Mouse (Mus musculus) ES-Bruce4 (cell line): Measurements from ENCODE around the gene Zfp422. TPM values are rescaled to one million over a fixed set of nuclear protein-coding genes. Genes with fewer than 3 reads are reported as not detected.
A peak's percentile ranks its signal among the peaks of the same experiment; 100 is the strongest.

Source experiments
- H3K27ac ChIP-seq: 2 replicates; pipeline ENCODE4 v1.5.1; 2012; ENCODE audit warnings: low read length, inconsistent platforms; ENCODE audit not compliant: insufficient read depth
- H3K27me3 ChIP-seq: 2 replicates; pipeline ENCODE4 v1.6.1; 2012; ENCODE audit warnings: mild to moderate bottlenecking, low read length, inconsistent platforms; ENCODE audit not compliant: control insufficient read depth, poor library complexity, insufficient read depth, severe bottlenecking
- H3K36me3 ChIP-seq: 2 replicates; pipeline ENCODE4 v1.6.1; 2012; ENCODE audit warnings: inconsistent platforms, mild to moderate bottlenecking, low read length, moderate library complexity; ENCODE audit not compliant: control insufficient read depth, poor library complexity, insufficient read depth, severe bottlenecking
- H3K4me1 ChIP-seq: one replicate; pipeline ENCODE4 v1.8.1; 2011; ENCODE audit warnings: low read length; ENCODE audit not compliant: control insufficient read depth, insufficient read depth
- H3K4me3 ChIP-seq: 2 replicates; pipeline ENCODE4 v1.5.1; 2011; ENCODE audit warnings: low read depth, mild to moderate bottlenecking, low read length
- H3K9ac ChIP-seq: 2 replicates; pipeline ENCODE4 v1.6.1; 2012; ENCODE audit warnings: low read depth, mild to moderate bottlenecking, inconsistent platforms; ENCODE audit not compliant: poor library complexity, severe bottlenecking
- H3K9me3 ChIP-seq: replicated peaks from 2 replicates; pipeline ENCODE4 v1.6.1; 2012; ENCODE audit warnings: mild to moderate bottlenecking, low read length, inconsistent platforms; ENCODE audit not compliant: control insufficient read depth, poor library complexity, insufficient read depth, severe bottlenecking
- CTCF ChIP-seq: IDR thresholded peaks from one replicate; pipeline ENCODE4 v1.8.1; 2011; ENCODE audit warnings: low read depth, low read length
- EP300 ChIP-seq: IDR thresholded peaks from 2 replicates; pipeline ENCODE4 v1.6.1; 2011; ENCODE audit warnings: low read depth, low read length; ENCODE audit not compliant: insufficient read depth
- POLR2A ChIP-seq: IDR thresholded peaks from one replicate; pipeline ENCODE4 v1.8.1; 2011; ENCODE audit warnings: low read length; ENCODE audit not compliant: insufficient read depth
- polyA plus RNA-seq: library from polyadenylated mRNA; stranded (reverse); fragments of >200 nt; gene quantifications from 2 replicates; pipeline ENCODE4 v1.2.4, GENCODE M21; 2011; ENCODE audit warnings: low read depth; ENCODE audit not compliant: missing spikeins, insufficient read depth, insufficient read length

The Zfp422 gene
- polyA plus RNA-seq, result 15.0 and 18.9 TPM in 2 replicates

DNA sequence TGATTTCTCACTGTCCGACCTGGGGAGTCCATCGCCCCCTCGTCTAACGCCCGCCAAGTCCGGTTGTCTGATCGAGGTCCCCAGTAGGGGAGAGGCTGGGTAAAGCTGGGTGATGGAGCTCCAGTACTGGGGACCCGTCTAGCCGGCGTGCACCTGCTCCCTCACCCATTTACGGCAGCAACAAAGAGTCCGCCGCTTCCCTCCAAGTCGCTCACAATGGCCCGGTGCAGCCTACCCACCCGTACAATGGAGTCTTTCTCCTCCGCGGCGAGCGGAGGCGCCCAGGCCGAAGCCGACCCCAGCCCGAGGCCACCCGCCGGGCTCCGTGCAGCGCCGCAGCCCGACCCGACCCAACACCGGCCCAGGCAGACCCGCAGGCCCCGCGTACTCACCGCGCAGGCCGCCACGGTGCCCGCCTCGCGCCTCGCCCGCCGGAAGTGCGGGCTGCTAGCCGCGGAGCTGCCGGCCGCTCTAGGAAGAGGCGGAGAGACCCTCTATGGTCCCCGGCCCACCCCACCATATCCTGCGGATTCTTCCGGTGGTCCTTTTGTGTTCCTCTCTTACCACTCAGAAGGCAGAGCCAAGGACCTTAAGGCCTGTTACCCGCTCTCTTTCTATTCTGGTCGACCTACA lies at the start of gene Zfp422:
TSS of gene Zfp422 (minus strand) at position 461 of the 633 bp plus-strand sequence.
- Histone ChIP-seq H3K27ac (no peak within 1 kb of the TSS), H3K27me3 (no peaks in the 10 kb centered on the region), H3K9me3 (no peaks in the 10 kb centered on the region), H3K9ac (peak within 1 kb of the TSS; percentile 76), H3K36me3 (peaks cover 2% of the 10 kb centered on the region; the same call in 1 of the 2 replicates), H3K4me3 (peak within 1 kb of the TSS; percentile 82), H3K4me1 (no peaks in the 10 kb centered on the region)
- no peak for TF ChIP-seq EP300
- TF ChIP-seq POLR2A, result no peak
- no peak for TF ChIP-seq CTCF

DNA sequence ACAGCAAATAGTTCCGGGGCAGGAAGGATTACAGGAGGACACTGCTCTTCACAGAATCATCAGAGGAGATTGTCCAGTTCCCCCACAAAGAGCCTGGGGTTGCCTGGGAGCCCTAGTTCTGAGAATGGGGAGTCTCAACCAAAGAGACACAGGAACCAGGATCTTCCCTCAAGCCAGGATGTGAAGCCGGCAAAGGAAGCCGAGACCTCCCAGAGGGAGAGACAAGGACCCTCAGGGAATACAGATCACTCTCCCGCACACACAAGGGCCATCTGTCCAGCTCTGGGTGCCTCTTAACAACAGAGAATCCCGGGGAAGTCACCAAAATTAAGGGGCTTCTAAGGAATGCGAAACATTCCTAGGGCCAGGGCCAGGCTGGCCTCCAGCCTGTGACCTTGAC lies 48.5 kb upstream of the Zfp422 start:
- Histone ChIP-seq H3K36me3 (no peaks in the 10 kb centered on the region), H3K27me3 (no peaks in the 10 kb centered on the region), H3K4me3 (no peak overlapping the region), H3K9ac (no peak overlapping the region), H3K9me3 (no peaks in the 10 kb centered on the region), H3K27ac (no peak overlapping the region), H3K4me1 (no peaks in the 10 kb centered on the region)
- TF ChIP-seq CTCF, result no peak
- no peak for TF ChIP-seq POLR2A
- no peak for TF ChIP-seq EP300

DNA sequence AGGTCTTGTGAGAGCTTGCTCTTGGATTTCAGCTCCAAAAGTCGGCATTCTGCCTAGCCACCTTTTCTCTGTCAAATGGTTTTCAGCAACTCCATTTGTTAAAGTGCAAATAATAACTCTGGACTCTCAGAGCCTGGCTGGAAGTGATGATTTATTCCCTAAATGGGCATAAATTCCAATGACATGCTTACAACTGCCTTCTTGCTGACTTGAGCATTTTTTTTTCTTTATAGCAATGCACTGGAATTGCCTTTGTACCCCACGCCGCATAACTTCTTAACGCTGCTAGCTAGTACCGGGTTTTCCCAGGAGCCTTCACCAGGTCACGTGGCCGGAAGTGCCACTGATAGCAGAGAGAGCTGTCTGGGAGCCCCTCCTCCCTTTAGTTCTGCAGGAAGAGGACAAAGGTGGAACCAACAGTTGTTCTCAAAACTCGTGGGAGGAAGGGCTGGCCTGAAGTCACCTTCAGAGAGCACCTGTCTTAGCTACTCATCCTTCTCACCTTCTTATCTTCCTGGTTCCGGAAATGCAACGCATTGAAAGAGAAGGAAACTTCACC lies 47.6 kb upstream of the Zfp422 start:
- Histone ChIP-seq H3K4me3 (no peak overlapping the region), H3K36me3 (no peaks in the 10 kb centered on the region), H3K4me1 (no peaks in the 10 kb centered on the region), H3K9me3 (no peaks in the 10 kb centered on the region), H3K27ac (no peak overlapping the region), H3K9ac (no peak overlapping the region), H3K27me3 (no peaks in the 10 kb centered on the region)
- TF ChIP-seq CTCF, result no peak
- TF ChIP-seq EP300, result no peak

DNA sequence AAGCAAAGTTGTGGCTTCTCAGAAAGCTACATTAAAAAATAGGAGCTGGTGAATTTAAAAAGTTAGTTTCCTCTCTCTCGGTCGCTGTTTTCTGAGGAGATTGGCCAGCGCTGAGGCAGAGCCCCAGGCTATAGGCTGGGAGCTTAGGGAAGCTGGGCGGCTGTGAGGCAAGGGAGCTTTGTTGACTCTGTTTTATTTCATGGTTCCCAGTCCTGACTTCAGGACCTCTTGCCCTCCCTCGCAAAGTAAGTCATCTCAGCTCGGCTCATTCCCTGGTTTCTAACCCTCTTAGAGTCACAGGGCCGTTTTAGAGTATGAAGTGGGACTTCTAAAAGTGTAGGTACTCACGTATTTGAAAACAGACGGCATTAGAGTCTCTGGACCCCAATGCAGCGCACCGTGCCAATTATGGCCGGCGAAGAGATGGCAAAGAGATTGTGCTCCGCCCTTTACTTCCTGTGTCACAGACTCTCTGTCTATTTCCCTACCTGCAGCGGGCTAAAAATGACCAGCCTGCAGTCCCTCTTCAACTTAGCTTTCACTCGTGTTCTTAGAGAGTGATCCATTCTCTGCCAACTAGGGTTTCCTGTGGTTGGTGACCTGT lies 45.6 kb upstream of the Zfp422 start:
- no peaks in the 10 kb centered on the region for H3K27me3 ChIP-seq
- H3K4me3 ChIP-seq, result peak overlapping the region; percentile 65; the same call in 1 of the 2 replicates
- no peaks in the 10 kb centered on the region for H3K4me1 ChIP-seq
- no peaks in the 10 kb centered on the region for H3K9me3 ChIP-seq
- no peak for TF ChIP-seq POLR2A
- TF ChIP-seq EP300, result no peak
- no peak for TF ChIP-seq CTCF
- no peaks in the 10 kb centered on the region for H3K36me3 ChIP-seq
- 0 out of 2 replicates have a peak overlapping the region, but pooled peaks have one; percentile 11 for H3K9ac ChIP-seq
- H3K27ac ChIP-seq, result no peak overlapping the region

DNA sequence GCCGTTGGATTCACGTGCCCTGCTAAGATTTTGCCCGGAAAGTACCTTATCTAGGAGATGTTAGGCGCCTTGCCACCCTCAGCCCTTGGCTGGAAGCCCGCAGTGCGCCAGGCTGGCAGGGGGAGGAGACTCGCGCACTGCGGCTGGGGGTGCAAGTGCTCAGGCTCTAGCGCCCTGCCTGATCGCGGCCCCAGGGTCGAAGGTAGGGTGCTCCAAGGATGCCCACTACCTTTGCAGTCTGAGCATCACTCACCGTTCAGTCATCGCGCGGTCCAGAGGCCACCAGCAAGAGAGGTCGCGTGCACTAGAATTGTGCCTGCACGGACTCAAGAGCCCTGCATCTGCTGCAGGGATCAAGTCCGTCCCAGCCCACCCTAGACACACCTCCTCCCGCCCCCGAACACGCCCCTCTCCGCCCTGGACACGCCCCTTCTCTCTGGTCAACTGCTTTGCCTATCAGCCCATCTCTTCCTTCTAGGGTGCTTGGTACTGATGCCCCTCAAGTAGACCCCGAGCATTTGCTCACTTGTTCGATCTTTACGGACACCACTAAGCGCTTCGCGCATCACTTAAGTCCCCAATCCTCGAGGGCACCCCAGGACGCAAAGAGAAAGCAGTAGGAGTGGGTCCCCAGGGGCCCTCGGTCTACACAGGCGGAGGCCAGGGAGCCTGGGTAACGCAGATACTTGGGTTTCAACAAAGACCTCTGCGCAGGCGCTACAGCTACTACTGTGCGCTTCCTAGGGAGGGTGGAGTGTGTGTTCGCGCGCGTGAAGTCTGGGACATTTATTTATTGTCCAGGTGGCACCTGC lies 44.9 kb upstream of the Zfp422 start, which contains the start of gene Rassf4:
TSS of gene Rassf4 (minus strand) at position 482 of the 812 bp plus-strand sequence.
- no peak within 1 kb of the TSS for H3K27ac ChIP-seq
- no peak for TF ChIP-seq CTCF
- 0 out of 2 replicates have a peak, but pooled peaks have one; percentile 20 for TF ChIP-seq EP300
- peak; percentile 35 for TF ChIP-seq POLR2A
- no peaks in the 10 kb centered on the region for H3K27me3 ChIP-seq
- H3K4me1 ChIP-seq, result peaks cover 1% of the 10 kb centered on the region
- H3K36me3 ChIP-seq, result no peaks in the 10 kb centered on the region
- peak within 1 kb of the TSS; percentile 65 for H3K4me3 ChIP-seq
- no peaks in the 10 kb centered on the region for H3K9me3 ChIP-seq
- 0 out of 2 replicates have a peak within 1 kb of the TSS, but pooled peaks have one; percentile 11 for H3K9ac ChIP-seq
